Comparison of ENCODE assay signal across 15 mouse cellular contexts in the genomic region with DNA sequence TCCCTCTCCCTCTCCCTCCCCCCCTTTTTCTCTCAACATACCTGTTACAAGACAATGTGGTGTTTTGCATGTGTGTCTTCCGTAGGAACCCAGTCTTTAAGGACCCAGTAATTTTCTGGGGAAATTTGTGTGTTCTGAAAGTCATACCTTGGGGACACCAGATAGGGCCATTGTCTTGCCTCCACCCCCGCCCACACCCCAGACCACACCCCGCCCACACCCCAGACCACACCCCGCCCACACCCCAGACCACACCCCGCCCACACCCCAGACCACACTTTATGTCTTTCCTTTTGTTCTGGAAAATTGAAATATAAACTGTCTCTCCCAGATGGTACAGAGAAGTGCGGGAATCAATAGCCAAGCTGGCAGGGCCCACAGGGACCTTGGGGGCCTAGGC.
"Had no signal": no experiment of that assay in that cellular context is flagged by ENCODE, and none has a peak within 500 bp of the region (broad histone marks: within the 10 kb centered on the region; RNA-seq: fewer than 3 reads in every experiment).

No protein-coding gene starts in this region.

- H3K36me3 ChIP-seq: kidney, embryonic 15.5 days; limb, embryonic 10.5 days; neural tube, embryonic 15.5 days had no signal

- H3K4me2 ChIP-seq: kidney, embryonic 15.5 days; neural tube, embryonic 15.5 days had no signal

- H3K27ac ChIP-seq: kidney, embryonic 15.5 days; left cerebral cortex, adult 2 months; limb, embryonic 10.5 days; neural tube, embryonic 15.5 days had no signal

- ATAC-seq: lung, postnatal 0 days had no signal

- H3K4me3 ChIP-seq: kidney, embryonic 15.5 days; left cerebral cortex, adult 2 months; limb, embryonic 10.5 days; myocyte; neural tube, embryonic 15.5 days had no signal

- DNase-seq: kidney, adult 2 months; kidney, postnatal 25 days; lung, adult 2 months; lung, postnatal 36 days; midbrain, embryonic 14.5 days; right cerebral cortex, postnatal 4 days; spleen, adult 18-20 months; thymus, adult 18-20 months; thymus, postnatal 25 days had no signal

- H3K4me1 ChIP-seq: kidney, embryonic 15.5 days had no signal

- H3K9me3 ChIP-seq: kidney, embryonic 15.5 days; limb, embryonic 10.5 days; neural tube, embryonic 15.5 days had no signal

- H3K27me3 ChIP-seq: kidney, embryonic 15.5 days; neural tube, embryonic 15.5 days had no signal

- H3K9ac ChIP-seq: kidney, embryonic 15.5 days; neural tube, embryonic 15.5 days had no signal
